Mouse (Mus musculus): ENCODE results near the gene 4930404N11Rik. TPM values are rescaled to one million over a fixed set of nuclear protein-coding genes. Genes with fewer than 3 reads are reported as not detected.

4930404N11Rik gene
- polyA plus RNA-seq, 1 experiment from 2014 or later: 0.43 TPM

DNA sequence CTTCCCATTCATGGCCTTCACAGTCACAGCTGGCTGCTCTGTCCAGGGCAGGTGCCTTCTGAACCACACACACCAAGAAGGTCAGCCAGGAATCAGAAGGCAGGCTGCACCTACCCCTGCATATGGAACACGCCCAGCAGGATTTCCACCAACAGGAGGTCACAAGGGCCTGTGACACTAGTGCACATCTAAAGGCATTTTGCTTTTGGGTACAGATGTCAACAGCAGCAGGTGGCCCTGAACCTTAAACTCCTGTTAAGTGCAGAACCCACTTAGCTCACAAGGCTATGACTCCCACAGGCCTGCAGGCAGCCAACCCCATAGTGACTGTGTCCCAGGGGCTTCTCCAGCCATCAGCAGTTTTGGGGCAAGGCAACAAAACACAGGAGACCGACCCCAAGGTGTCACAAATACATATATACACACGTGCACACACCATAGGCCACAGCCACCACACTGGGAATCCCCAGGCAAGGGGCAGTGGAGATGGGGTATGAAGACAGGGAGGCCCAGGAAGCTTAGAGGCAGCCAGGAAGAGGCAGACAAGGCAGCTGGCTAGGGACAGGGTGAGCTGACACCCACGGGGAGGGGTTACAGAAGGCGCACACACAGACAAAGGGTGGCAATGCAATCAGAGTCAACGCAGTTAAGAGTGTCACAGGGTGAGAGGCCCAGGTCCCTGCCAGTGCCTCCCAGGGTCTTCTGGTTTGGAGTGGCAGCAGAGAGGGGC lies 1.0 kb upstream of the 4930404N11Rik start:
- ATAC-seq (ENCODE audit: insufficient number of reproducible peaks, insufficient read depth, low FRiP score, low read depth): no peak
- H3K4me3 ChIP-seq (ENCODE audit: low read depth, low read length): no peak overlapping the region
- H3K9me3 ChIP-seq (ENCODE audit: control insufficient read depth, low read depth, low read length): no peaks in the 10 kb centered on the region
- WGBS: 71% methylated on average over 6 of the region's 6 CpGs
- peaks cover 23% of the 10 kb centered on the region; the same call in 1 of the 2 replicates for H3K4me1 ChIP-seq (ENCODE audit: control insufficient read depth, insufficient read depth, low read length)
- H3K36me3 ChIP-seq (ENCODE audit: control insufficient read depth, insufficient read depth, low read length): peaks cover 53% of the 10 kb centered on the region
- H3K4me2 ChIP-seq (replicated peaks; ENCODE audit: low read depth, low read length): no peak overlapping the region
- H3K27me3 ChIP-seq (ENCODE audit: control insufficient read depth, insufficient read depth, low read length): no peaks in the 10 kb centered on the region; the same call in 1 of the 2 replicates
- H3K27ac ChIP-seq (ENCODE audit: low read length): no peak overlapping the region
- H3K9ac ChIP-seq (replicated peaks; ENCODE audit: low read depth, low read length): no peak overlapping the region

DNA sequence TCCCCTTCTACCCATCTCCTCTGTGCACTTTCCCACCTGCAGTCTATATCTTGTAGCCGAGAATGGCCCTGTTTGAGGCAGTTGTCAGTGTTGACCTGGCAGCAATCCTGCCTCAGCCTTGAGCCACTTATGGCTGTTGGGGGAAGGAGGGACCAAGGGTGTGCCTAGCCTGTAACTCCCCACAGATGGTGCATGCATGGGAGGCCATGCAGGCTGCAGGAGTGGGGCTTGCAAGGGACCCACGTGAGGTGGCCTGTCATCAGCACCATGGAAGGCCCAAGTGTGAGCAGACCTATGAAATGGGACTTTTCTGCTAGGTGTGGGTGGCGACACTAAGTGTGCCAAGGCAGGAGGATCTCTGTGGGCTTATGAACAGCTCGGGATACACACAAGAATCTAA lies 543 bp downstream of the 4930404N11Rik start:
- H3K27me3 ChIP-seq (ENCODE audit: control insufficient read depth, insufficient read depth, low read length): no peaks in the 10 kb centered on the region; the same call in 1 of the 2 replicates
- WGBS: 43% methylated on average over 4 of the region's 4 CpGs
- no peak overlapping the region for H3K4me2 ChIP-seq (replicated peaks; ENCODE audit: low read depth, low read length)
- no peak; the same call in none of the 2 replicates for ATAC-seq (ENCODE audit: insufficient number of reproducible peaks, insufficient read depth, low FRiP score, low read depth)
- H3K4me1 ChIP-seq (ENCODE audit: control insufficient read depth, insufficient read depth, low read length): peaks cover 23% of the 10 kb centered on the region; the same call in 1 of the 2 replicates
- H3K27ac ChIP-seq (ENCODE audit: low read length): 0 out of 2 replicates have a peak overlapping the region, but pooled peaks have one; percentile 10
- 0 out of 2 replicates have a peak overlapping the region, but pooled peaks have one; percentile 25 for H3K9ac ChIP-seq (replicated peaks; ENCODE audit: low read depth, low read length)
- 0 out of 2 replicates have a peak overlapping the region, but pooled peaks have one; percentile 29 for H3K4me3 ChIP-seq (ENCODE audit: low read depth, low read length)
- H3K36me3 ChIP-seq (ENCODE audit: control insufficient read depth, insufficient read depth, low read length): peaks cover 40% of the 10 kb centered on the region
- no peaks in the 10 kb centered on the region for H3K9me3 ChIP-seq (ENCODE audit: control insufficient read depth, low read depth, low read length)

DNA sequence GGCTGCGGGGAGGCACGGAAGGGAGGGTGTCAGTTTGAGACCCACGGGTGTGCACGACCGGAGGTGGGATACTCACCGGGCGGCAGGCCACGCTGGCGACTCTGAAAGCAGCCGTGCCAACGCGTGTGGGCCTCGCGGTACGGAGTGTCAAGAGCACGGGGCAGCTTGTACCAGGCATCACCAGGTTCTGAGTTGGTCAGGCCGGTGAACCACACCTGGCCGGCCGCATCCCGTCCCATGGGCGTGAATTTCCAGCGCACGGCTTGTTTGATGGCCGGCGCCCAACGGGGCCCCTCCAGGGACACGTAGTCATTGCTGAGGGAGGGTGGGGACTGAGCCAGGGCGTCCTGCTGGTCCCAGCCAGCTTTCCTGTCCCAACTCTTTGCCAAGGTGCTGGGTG lies 950 bp downstream of the 4930404N11Rik start:
- Histone ChIP-seq H3K36me3 (ENCODE audit: control insufficient read depth, insufficient read depth, low read length) (peaks cover 36% of the 10 kb centered on the region), H3K27me3 (ENCODE audit: control insufficient read depth, insufficient read depth, low read length) (no peaks in the 10 kb centered on the region; the same call in 1 of the 2 replicates), H3K4me1 (ENCODE audit: control insufficient read depth, insufficient read depth, low read length) (peaks cover 23% of the 10 kb centered on the region; the same call in 1 of the 2 replicates), H3K4me2 (replicated peaks; ENCODE audit: low read depth, low read length) (peak overlapping the region; percentile 62), H3K4me3 (ENCODE audit: low read depth, low read length) (peak overlapping the region; percentile 29; the same call in 1 of the 2 replicates), H3K9me3 (ENCODE audit: control insufficient read depth, low read depth, low read length) (no peaks in the 10 kb centered on the region), H3K9ac (replicated peaks; ENCODE audit: low read depth, low read length) (peak overlapping the region; percentile 25; the same call in 1 of the 2 replicates), H3K27ac (ENCODE audit: low read length) (0 out of 2 replicates have a peak overlapping the region, but pooled peaks have one; percentile 10)
- no peak; the same call in 1 of the 2 replicates for ATAC-seq (ENCODE audit: insufficient number of reproducible peaks, insufficient read depth, low FRiP score, low read depth)
- 16% methylated on average over 28 of the region's 28 CpGs for WGBS

DNA sequence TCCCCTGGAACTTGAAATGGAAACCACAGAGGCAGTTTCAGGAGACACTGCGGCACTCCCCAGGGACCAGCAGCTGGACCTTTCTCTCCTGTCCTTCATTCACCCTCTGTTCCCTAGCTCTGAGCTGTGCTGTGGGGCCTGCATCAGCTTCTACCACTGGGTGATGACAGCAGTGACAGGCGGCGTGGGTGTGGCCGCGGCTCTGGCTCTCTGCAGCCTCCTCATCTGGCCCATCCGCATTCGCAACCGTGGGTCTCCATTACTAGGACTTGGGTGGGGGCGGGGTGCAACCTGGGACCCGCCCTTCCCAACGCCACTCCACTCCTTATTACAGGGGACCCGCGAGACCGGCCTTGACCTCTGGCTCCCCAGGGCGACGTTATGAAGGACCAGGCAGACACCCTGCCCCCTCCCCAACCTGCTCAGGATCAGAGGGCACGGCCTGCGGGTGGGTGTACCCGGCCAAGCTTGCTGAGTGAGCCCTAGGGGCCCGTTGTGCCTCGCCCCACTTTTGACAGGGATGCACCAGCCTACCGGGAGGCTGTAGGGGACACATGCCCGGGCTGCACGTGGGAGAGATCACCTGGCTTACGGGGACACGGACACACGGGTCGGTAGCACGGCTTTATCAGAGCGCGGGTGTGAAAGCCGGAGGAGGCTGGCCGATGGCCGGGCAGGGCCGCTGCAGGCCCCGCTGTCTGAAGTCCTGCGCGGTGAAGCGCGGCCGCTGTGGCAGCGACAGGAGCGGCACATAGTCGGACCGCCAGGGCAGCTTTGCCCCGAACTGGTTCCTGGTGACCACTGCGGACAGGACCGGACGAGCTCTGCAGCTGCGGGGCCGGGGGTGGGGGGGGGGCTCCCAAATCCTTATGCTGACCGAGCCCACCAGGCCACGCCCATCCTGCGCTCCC lies 1.9 kb downstream of the 4930404N11Rik start:
- peak overlapping the region; percentile 62 for H3K4me2 ChIP-seq (replicated peaks; ENCODE audit: low read depth, low read length)
- 0 out of 2 replicates have a peak, but pooled peaks have one; percentile 2 for ATAC-seq (ENCODE audit: insufficient number of reproducible peaks, insufficient read depth, low FRiP score, low read depth)
- H3K27ac ChIP-seq (ENCODE audit: low read length): no peak overlapping the region
- H3K9ac ChIP-seq (replicated peaks; ENCODE audit: low read depth, low read length): peak overlapping the region; percentile 25; the same call in 1 of the 2 replicates
- H3K27me3 ChIP-seq (ENCODE audit: control insufficient read depth, insufficient read depth, low read length): no peaks in the 10 kb centered on the region; the same call in 1 of the 2 replicates
- peaks cover 23% of the 10 kb centered on the region; the same call in 1 of the 2 replicates for H3K4me1 ChIP-seq (ENCODE audit: control insufficient read depth, insufficient read depth, low read length)
- 16% methylated on average over 52 of the region's 54 CpGs for WGBS
- peaks cover 26% of the 10 kb centered on the region for H3K36me3 ChIP-seq (ENCODE audit: control insufficient read depth, insufficient read depth, low read length)
- peak overlapping the region; percentile 29 for H3K4me3 ChIP-seq (ENCODE audit: low read depth, low read length)
- H3K9me3 ChIP-seq (ENCODE audit: control insufficient read depth, low read depth, low read length): no peaks in the 10 kb centered on the region

DNA sequence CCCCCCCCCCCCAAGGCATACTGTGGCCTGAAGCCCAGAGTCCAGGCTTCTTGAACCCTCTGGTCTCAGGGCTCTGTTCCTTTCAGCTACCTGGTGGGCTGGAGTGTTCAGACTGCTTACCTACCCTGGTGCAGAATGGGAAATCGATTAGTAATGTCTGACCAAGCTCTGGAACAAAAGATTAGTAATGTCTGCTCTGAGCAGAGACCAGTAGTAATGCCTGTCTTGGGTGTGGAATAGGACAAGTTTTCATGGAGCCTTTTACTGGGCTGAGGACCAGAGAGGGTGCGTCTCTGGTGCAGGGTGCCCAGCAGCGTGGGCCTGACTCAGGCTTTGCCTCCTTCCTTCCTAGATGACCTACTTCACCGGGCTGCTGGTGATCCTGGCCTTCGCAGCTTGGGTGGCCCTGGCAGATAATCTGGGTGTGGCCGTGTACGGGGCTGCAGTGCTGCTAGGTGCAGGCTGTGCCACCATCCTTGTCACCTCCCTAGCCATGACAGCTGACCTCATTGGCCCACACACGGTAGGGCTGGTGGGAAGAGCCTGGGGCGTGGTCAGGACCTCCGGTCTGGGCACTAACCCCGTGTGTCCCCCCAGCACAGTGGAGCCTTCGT lies 3.2 kb downstream of the 4930404N11Rik start:
- peak; percentile 7; the same call in 1 of the 2 replicates for ATAC-seq (ENCODE audit: insufficient number of reproducible peaks, insufficient read depth, low FRiP score, low read depth)
- peaks cover 14% of the 10 kb centered on the region for H3K36me3 ChIP-seq (ENCODE audit: control insufficient read depth, insufficient read depth, low read length)
- WGBS: 62% methylated on average over 12 of the region's 12 CpGs
- H3K27me3 ChIP-seq (ENCODE audit: control insufficient read depth, insufficient read depth, low read length): no peaks in the 10 kb centered on the region; the same call in 1 of the 2 replicates
- H3K27ac ChIP-seq (ENCODE audit: low read length): no peak overlapping the region
- H3K4me1 ChIP-seq (ENCODE audit: control insufficient read depth, insufficient read depth, low read length): peaks cover 31% of the 10 kb centered on the region
- no peak overlapping the region for H3K4me3 ChIP-seq (ENCODE audit: low read depth, low read length)
- H3K4me2 ChIP-seq (replicated peaks; ENCODE audit: low read depth, low read length): no peak overlapping the region
- H3K9me3 ChIP-seq (ENCODE audit: control insufficient read depth, low read depth, low read length): no peaks in the 10 kb centered on the region
- H3K9ac ChIP-seq (replicated peaks; ENCODE audit: low read depth, low read length): no peak overlapping the region

DNA sequence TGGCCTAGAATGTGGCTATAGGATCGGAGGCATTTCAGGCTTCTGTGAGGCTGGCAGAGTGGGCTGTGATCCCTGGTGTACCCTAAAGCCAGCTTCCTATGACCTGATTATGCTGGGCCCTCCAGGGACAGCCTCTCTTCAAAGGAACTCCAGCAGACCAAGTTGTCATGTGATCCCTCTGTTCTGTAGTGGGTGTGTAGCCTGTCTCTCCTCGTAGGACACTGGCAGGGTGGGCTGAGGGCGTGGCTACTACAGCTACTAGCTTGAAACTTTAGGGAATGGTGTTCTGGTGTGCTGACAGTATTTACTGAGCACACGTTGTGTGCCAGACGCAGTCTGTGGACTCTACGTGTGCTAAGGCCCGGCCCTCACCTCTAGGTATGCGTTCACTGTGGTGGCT lies 4.9 kb downstream of the 4930404N11Rik start:
- WGBS: 55% methylated on average over 8 of the region's 8 CpGs
- no peak overlapping the region for H3K27ac ChIP-seq (ENCODE audit: low read length)
- H3K27me3 ChIP-seq (ENCODE audit: control insufficient read depth, insufficient read depth, low read length): no peaks in the 10 kb centered on the region; the same call in 1 of the 2 replicates
- ATAC-seq (ENCODE audit: insufficient number of reproducible peaks, insufficient read depth, low FRiP score, low read depth): no peak; the same call in 1 of the 2 replicates
- H3K4me1 ChIP-seq (ENCODE audit: control insufficient read depth, insufficient read depth, low read length): peaks cover 34% of the 10 kb centered on the region
- no peak overlapping the region for H3K9ac ChIP-seq (replicated peaks; ENCODE audit: low read depth, low read length)
- no peak overlapping the region for H3K4me3 ChIP-seq (ENCODE audit: low read depth, low read length)
- H3K4me2 ChIP-seq (replicated peaks; ENCODE audit: low read depth, low read length): no peak overlapping the region
- H3K9me3 ChIP-seq (ENCODE audit: control insufficient read depth, low read depth, low read length): no peaks in the 10 kb centered on the region
- H3K36me3 ChIP-seq (ENCODE audit: control insufficient read depth, insufficient read depth, low read length): no peaks in the 10 kb centered on the region

DNA sequence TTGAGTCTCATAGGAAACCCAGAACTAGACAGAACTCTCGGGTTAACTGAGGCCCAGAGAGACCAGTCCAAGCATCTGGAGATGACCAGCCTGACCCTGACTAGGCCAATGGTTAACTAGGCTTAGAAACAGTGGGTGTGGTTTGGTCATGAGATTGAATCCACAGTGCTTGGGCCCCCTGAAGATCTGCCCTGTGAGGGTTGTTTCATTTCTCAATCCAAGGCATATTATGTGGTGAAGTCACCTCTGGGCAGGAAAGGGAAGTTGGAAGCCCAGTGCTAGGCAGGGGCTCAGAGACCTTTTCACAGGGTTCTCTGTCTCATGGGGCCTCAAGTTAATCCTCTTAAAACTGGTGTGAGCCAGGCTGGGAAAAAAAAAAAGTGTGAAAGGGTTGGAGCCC lies 6.8 kb downstream of the 4930404N11Rik start:
- H3K27me3 ChIP-seq (ENCODE audit: control insufficient read depth, insufficient read depth, low read length): no peaks in the 10 kb centered on the region; the same call in 1 of the 2 replicates
- peak overlapping the region; percentile 96 for H3K4me2 ChIP-seq (replicated peaks; ENCODE audit: low read depth, low read length)
- ATAC-seq (ENCODE audit: insufficient number of reproducible peaks, insufficient read depth, low FRiP score, low read depth): no peak
- no peak overlapping the region for H3K27ac ChIP-seq (ENCODE audit: low read length)
- H3K4me3 ChIP-seq (ENCODE audit: low read depth, low read length): no peak overlapping the region
- H3K9ac ChIP-seq (replicated peaks; ENCODE audit: low read depth, low read length): no peak overlapping the region
- no peaks in the 10 kb centered on the region for H3K9me3 ChIP-seq (ENCODE audit: control insufficient read depth, low read depth, low read length)
- H3K4me1 ChIP-seq (ENCODE audit: control insufficient read depth, insufficient read depth, low read length): peaks cover 20% of the 10 kb centered on the region
- H3K36me3 ChIP-seq (ENCODE audit: control insufficient read depth, insufficient read depth, low read length): no peaks in the 10 kb centered on the region
- 55% methylated on average over 1 of the region's 1 CpGs for WGBS
